Mouse (Mus musculus): ENCODE measurements around the gene Rere. TPM values are rescaled to one million over a fixed set of nuclear protein-coding genes. Genes with fewer than 3 reads are reported as not detected.

Rere gene
- total RNA-seq, 2 experiments from 2014 or later = 85.3 to 118 TPM

DNA sequence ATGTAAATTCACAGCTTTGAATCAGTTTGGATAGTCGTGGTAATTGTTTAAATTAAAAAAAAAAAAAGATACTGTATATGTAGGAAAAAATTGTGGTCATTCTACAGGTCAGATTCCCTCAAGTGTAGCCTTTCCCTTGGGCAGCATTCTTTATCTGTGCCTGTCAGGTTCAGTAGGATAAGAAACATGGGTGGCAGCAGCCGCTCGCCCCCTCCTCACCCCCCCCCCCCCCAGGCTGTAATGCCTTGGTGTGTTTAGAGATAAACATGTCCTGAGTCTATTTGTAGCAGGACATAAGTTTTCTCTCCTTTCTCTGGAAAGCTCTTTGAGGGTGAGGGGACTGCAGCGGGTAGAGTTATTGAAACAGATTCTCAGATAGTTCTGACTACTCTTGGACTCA lies 147.3 kb downstream of the Rere start:
- DNase-seq = no peak

GRCm38 (mm10) chr4:150433827-150434574 lies 152.6 kb downstream of the Rere start:
- DNase-seq = no peak

DNA sequence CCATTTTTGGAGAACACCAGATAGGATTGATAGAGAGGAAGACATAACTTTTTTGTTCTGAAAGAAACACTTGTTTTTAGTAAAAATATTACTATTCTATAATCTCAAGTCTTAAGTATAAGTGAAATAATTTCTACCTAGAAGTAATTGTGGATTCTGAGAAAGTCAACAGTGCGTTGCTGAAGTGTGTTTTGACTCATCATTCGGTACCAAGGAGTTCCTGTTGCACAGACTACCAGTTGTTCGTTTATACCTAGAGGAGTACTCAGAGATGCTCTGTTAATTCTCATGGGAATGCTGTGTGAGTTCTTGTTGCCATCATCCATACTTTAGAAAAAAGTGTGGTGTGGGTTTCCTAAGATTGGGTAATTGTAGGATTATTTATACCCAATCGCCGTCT lies 154.1 kb downstream of the Rere start:
- no peak for DNase-seq

DNA sequence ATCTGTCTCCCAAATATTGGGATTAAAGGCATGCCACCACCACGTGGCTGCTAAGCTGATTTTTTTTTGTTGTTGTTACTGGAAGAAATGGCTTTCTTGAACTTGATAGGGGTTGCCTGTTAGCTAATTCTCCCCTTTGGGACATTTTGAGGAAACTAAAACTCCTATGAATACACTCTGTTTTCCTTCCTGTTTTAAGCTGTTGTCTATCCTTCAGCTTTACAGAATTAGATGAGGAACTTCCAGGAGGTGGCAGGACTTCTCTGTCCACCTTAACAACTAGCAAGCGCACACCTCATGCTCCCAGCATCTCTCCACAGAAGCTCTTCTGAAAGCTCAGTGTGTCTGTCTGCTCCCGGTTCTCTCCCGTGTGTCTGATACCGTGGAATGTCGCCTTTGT lies 157.2 kb downstream of the Rere start:
- no peak for DNase-seq

- no peak for DNase-seq
Measured at GRCm38 (mm10) chr4:150441931-150442330, 160.5 kb downstream of the Rere start.

DNA sequence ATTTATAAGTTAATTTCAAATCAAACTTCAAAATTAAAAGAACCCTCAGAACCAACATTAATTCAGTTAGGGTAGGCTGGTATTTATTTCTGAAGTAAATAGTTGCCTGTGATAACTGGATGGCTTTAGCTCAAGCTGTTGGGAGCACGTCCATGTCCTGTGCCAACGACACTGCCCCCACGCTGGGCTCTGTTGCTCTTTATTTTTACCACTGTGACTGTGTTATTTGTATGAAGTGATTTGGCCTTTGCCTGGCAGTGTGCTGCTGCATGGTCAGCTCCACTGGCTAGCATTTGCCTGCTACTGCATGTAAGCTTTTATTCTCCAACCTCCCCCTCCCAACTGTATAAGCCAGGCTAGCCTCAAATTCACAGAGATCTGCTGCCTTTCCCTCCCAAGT lies 162.6 kb downstream of the Rere start:
- no peak for DNase-seq

GRCm38 (mm10) chr4:150446617-150447016 lies 165.2 kb downstream of the Rere start:
- no peak for DNase-seq

DNA sequence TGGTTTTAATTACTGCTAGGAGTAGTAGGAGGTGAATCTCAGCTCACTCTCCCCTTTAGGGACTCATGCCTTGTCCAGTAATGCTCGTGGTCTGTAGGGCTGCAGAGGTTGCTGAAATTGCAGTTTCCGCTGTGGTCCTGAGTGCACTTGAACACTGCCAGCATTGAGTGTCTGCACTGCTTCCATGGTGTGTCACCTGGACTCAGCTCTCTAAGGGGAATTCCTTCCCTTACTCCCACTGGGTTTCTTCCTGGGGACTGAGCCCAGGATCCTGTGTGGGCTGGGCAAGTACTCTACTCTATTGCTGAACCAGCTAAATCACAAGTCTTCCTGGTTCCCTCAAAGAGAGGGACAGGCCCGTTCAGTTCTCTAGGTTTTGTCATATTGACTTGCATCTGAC lies 166.1 kb downstream of the Rere start:
- DNase-seq = no peak

- DNase-seq = no peak
Measured at GRCm38 (mm10) chr4:150448433-150448832, 167.0 kb downstream of the Rere start.

DNA sequence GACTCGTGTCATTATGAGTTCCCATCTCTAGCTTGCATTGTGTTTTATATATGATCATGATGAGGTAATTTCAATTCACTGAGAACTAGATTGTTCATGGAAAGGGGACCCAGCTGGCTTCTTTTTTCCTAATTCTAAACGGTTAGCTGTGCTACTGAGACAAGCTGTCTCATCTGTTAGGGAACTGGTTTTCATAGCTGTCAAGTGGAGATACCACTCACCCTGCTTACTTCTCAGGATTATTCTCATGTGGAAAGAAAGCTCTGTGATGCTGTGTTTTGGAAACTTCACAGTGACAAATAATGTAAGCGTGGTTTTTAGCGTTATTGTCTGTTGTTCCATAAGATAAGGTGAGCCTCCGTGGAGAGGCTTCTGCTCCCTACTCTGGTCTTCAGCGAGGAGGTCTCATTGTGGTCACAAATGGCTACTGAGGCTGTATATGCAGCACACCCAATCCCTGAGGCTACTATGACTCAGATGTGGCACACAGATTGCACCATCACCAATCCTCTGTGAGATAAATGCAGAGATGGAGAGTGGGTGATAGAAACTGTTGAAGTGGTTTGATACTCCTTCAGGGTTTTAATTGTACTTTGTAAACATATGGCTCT lies 168.7 kb downstream of the Rere start:
- no peak for DNase-seq

DNA sequence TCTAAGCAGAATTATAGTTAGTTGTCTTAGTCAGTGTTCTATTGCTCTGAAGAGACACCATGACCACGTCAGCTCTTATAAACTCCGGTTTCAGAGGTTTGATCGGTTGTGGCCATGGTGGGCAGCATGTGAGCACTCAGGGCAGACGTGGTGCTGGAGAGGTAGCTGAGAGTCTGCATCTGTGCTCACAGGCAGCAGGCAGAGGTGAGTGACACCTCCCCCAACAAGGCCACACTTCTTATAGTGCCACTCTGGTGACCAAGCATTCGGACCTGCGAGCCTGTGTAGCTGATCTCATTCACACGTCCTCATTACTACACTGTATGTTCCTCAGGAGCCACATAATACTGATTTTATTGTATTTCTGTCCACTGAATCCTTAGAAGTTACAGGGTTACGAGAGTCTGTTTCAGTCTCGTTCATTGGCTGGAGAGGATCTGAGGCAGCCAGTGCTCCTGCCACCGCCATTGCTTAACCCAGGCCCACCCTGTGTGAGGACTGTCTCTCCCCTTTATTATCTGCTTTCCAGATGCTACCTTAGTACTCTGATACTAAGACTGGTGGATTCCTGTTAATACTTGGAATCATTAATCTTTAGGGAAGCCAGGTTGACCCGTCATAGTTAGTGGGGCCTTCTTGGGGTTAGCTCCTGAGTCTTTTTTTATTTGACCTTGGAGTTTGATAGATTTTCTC lies 170.9 kb downstream of the Rere start:
- no peak for DNase-seq

DNA sequence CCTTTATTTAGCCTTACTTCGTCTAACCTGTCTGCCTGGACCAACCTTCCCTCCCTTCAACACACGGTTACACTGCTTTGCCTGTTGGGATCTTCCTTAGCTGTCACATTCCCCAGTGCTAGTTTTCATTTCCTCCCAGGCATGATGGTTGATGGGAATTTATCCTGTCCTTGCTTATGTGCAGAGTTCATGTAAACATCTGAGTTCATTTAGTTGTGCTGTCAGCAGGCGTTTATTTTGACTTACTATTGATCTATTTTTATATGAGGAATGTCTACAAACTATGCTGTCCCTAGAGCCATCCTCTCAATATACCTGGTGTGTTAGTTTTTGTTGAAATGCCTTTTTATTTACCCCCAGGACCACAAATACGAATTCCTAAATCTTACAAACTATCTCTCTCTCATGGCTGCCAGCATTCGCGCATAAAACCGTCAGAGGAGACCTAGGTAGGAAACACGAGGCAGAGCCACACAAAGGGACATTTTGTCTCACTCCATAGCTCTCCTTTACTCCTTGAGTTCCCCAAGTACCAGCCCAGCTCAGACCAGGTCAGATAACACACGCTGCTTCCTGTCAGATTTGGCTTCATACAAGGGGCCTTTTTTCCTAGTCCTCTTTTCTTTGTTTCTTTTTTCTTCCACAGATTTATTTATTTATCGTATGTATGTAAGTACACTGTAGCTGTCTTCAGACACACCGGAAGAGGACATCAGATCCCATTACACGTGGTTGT lies 173.3 kb downstream of the Rere start:
- DNase-seq = no peak

GRCm38 (mm10) chr4:150455750-150456149 lies 174.3 kb downstream of the Rere start:
- no peak for DNase-seq

DNA sequence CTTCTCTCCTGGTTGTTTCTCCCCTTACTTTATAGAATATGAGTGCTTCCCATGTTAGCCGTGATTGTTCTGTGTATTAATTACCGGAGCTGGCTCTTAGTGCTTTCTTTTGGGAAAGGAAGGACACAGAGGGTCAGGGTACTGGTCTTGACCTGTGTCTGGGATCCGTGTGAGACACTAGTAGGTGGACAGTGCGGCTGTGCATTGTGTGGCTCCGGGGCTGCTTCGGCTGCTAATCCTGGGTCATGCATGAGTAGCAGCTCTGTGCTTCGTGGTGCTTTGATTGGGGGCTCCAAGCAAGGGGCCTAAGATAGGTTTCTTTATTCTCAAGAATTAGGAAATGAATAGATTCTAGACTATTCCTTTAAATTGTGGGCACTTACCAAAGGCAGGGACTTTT lies 175.0 kb downstream of the Rere start:
- DNase-seq = no peak

- DNase-seq = no peak
Measured at GRCm38 (mm10) chr4:150456886-150457285, 175.4 kb downstream of the Rere start.

- no peak for DNase-seq
Measured at GRCm38 (mm10) chr4:150457353-150457752, 175.9 kb downstream of the Rere start.

GRCm38 (mm10) chr4:150457771-150458170 lies 176.3 kb downstream of the Rere start:
- DNase-seq = no peak

- no peak for DNase-seq
Measured at GRCm38 (mm10) chr4:150459022-150459794, 177.8 kb downstream of the Rere start.

DNA sequence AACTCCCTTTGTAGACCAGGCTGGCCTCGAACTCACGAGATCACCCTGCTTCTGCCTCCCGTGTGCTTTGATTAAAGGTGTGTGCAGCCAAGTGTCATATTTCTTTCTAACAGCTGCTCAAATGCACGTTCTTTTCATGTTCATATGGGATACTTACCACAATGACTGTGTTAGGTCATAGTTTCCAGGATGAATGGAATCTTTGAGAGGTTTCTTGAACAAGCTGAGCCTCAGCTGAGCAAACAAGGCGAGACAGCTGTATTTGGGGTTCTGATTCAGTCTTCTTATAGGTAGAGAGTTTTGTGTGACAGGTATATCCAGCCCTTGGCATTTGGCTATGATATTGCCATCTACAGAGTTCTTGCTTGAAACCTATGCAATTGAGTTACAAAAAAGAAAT lies 179.0 kb downstream of the Rere start:
- DNase-seq = no peak

DNA sequence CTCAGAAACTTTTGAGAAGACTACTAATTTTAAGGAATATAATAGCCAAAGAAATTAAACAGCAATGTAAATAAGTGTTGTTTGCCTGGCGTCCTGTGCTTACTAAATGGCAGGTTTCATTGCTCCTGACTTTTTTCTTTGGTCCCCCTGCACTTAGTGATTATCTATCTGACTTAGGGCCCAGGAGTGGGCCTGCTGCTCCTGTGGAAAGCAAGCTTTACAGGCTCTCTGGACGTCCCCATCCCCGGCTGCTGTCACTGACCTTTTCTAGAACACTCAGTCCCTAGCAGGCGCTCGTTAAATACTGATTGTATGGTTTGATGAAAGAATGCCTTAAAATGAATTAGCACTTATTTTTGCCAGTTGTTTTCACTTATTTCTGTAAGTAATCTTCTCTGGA lies 179.6 kb downstream of the Rere start:
- no peak for DNase-seq

DNA sequence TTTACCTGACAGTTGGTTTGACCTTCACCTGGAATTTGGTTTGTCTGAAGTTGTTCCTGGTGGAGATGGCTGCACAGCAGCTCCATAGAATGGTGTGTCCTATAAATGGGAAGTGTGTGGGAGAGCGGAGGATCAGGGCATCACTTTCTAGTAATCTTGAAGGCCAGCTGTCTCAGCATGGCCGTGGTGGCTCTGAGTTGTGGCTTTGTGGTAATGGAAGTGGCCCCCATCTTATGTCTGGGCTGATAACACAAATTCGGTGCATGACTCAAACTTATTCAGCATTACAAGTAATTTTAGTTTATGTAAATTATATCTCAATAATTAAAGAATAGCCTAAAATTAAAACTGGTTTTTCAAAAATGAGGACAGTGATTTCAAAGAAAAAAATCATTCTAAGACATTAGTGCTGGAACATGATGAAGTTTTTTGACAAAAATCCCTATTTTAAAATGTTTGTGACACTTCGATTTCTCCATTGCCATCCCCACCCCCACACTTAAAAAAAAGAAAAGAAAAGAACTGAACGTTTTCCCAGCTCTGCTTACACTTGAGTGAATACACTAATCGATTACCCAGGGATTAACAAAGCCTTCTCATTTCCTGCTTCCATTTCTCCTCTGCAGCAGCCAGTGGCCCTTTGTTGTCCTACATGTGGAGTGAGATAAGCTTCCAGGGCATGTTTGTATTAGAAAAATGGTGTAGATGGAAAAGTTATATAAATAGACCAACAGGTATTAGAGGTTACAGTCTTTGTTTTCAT lies 180.2 kb downstream of the Rere start:
- no peak for DNase-seq
